Mouse (Mus musculus) embryonic facial prominence, embryonic 10.5 days (tissue): ENCODE measurements around the gene Pde8b. TPM values are rescaled to one million over a fixed set of nuclear protein-coding genes. Genes with fewer than 3 reads are reported as not detected.

Experiments used
- DNase-seq: peaks from one replicate; pipeline ENCODE4 v3.0.0-alpha.2; 2017; ENCODE audit warnings: low spot score
- H3K27ac ChIP-seq: fragments of 300-500 bp; sonication (generic); replicated peaks from 2 replicates; pipeline ENCODE4 v1.5.1; 2016; ENCODE audit warnings: mild to moderate bottlenecking
- H3K27me3 ChIP-seq: fragments of 300-500 bp; sonication (generic); replicated peaks from 2 replicates; pipeline ENCODE4 v1.6.1; 2016; ENCODE audit warnings: low read depth, mild to moderate bottlenecking; ENCODE audit not compliant: poor library complexity, severe bottlenecking
- H3K36me3 ChIP-seq: fragments of 300-500 bp; sonication (generic); replicated peaks from 2 replicates; pipeline ENCODE4 v1.6.1; 2016; ENCODE audit warnings: mild to moderate bottlenecking, moderate library complexity
- H3K4me1 ChIP-seq: fragments of 300-500 bp; sonication (generic); 2 replicates; pipeline ENCODE4 v1.6.1; 2016
- H3K4me3 ChIP-seq: fragments of 300-500 bp; sonication (generic); 2 replicates; pipeline ENCODE4 v1.5.1; 2016; ENCODE audit warnings: mild to moderate bottlenecking, moderate library complexity
- H3K9me3 ChIP-seq: fragments of 300-500 bp; sonication (generic); 2 replicates; pipeline ENCODE4 v1.6.1; 2016; ENCODE audit warnings: mild to moderate bottlenecking
- WGBS: fragments of 180-500 bp; shearing (Covaris S2); methylation state at CpG from one replicate; pipeline ENCODE4 v1.1.7; 2016; 5-methylcytosine and 5-hydroxymethylcytosine counted together
- polyA plus RNA-seq: library from polyadenylated mRNA; unstranded; fragments of >200 nt; fragmentation: Nextera tagmentation; extraction: Ambion mirVana; gene quantifications from 2 replicates; pipeline ENCODE4 v1.2.1, GENCODE M21; 2016

The Pde8b gene
- polyA plus RNA-seq, 1 experiment from 2014 or later = 1.1 TPM

DNA sequence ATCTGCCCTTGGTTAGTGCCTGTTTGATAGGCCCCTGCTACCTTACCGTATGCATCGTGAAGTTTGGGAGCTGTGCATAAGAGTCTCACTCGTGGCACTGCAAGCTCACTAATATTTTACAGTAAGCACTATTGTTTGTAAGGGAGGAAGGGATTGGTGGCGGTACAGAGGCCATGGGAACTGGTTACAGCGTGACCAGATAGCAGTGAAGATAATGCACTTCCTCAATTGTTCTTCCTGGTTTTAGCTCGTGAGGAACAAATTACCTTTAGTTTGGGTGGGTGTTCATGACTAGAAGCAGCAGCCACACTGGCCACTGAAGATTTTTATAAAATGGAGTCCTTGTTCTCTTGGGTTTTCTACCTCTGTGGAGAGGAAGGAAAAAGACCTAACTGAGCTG, 230.8 kb downstream of the Pde8b start:
- no peak overlapping the region for H3K4me3 ChIP-seq
- H3K27ac ChIP-seq = no peak overlapping the region
- DNase-seq = no peak
- no peaks in the 10 kb centered on the region for H3K9me3 ChIP-seq
- WGBS = 83% methylated on average over 6 of the region's 6 CpGs
- H3K27me3 ChIP-seq = no peaks in the 10 kb centered on the region
- peaks cover 11% of the 10 kb centered on the region for H3K4me1 ChIP-seq
- H3K36me3 ChIP-seq = no peaks in the 10 kb centered on the region; the same call in 1 of the 2 replicates

DNA sequence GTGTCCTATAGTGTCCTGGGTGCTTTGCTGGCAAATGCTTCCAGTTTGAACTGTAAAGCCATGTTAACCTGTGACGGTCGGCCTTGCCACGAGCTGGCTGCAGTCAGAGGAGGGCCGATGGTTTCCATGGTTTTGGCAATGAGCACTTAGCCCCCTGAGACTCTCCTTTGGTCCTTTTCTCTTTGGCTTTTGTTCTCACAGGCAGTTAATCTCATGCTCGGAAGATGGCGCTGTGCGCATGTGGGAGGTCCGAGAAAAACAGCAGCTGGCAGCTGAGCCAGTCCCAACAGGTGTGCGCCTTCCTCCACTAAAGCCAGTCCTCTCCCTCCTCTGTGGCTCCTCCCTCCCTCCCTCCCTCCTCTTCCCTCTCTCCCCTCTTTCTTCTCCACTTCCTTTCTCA, 232.2 kb downstream of the Pde8b start:
- Histone ChIP-seq H3K36me3 (no peaks in the 10 kb centered on the region; the same call in 1 of the 2 replicates), H3K27me3 (no peaks in the 10 kb centered on the region), H3K9me3 (no peaks in the 10 kb centered on the region), H3K4me3 (no peak overlapping the region), H3K27ac (peak overlapping the region; percentile 54; the same call in 1 of the 2 replicates), H3K4me1 (peaks cover 11% of the 10 kb centered on the region)
- peak; percentile 82 for DNase-seq
- WGBS = 9% methylated on average over 9 of the region's 9 CpGs

DNA sequence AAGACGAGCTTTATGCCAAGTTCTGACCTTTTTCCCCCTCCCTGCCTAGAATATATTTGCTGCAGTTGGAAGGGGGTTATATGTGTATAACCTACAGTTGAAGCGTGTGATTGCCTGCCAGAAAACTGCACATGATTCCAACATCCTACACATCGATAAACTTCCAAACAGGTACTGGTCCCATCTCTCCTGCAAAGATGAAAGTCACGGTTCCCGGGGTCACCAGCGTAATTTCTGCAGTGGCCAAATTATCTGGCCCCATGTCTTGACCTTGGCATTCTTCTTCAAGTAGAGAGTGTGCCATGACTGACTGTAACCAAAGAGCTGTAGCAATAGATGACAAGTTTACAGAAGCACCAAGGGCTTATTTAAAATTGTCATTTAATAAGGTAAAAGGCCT, 232.9 kb downstream of the Pde8b start:
- peaks cover 11% of the 10 kb centered on the region for H3K4me1 ChIP-seq
- no peaks in the 10 kb centered on the region for H3K9me3 ChIP-seq
- no peak overlapping the region for H3K4me3 ChIP-seq
- H3K27me3 ChIP-seq = no peaks in the 10 kb centered on the region
- no peak overlapping the region for H3K27ac ChIP-seq
- 90% methylated on average over 6 of the region's 6 CpGs for WGBS
- DNase-seq = no peak
- H3K36me3 ChIP-seq = no peaks in the 10 kb centered on the region; the same call in 1 of the 2 replicates

DNA sequence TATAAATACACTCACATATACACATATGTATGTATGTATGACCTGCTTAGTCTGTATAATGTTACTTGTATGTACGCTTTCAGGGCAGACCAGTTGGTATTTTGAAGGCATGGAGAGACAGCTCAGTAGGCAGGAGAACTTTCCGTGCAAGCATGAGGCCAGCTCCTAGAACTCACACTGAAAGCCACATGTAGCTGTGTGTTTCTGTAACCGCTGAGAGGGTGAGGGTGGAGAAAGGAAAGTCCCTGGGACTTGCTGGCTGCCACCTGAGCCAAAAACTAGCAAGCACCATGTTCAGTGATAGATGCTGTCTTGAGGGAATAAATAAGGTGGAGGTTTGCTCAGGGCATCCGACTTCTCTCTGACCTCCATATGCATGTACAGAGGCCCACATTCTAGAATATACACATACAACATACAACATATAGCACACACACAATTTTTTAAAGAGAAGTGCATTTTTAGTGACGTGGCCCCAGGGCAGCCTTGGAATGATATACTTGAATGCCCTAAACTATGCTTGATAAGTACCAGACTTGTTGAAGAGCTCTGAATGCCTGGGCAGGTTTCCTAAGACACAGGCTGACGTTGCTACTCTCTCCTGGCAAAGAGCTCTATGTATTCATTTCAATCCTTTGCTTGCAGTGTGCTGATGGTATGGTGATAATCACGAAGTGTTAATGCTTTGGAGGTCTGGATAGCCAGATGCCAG, 238.4 kb downstream of the Pde8b start:
- H3K4me1 ChIP-seq = no peaks in the 10 kb centered on the region
- H3K27ac ChIP-seq = no peak overlapping the region
- no peaks in the 10 kb centered on the region for H3K9me3 ChIP-seq
- DNase-seq = no peak
- H3K27me3 ChIP-seq = no peaks in the 10 kb centered on the region
- H3K36me3 ChIP-seq = peaks cover 11% of the 10 kb centered on the region; the same call in 1 of the 2 replicates
- no peak overlapping the region for H3K4me3 ChIP-seq
- 91% methylated on average over 7 of the region's 7 CpGs for WGBS

DNA sequence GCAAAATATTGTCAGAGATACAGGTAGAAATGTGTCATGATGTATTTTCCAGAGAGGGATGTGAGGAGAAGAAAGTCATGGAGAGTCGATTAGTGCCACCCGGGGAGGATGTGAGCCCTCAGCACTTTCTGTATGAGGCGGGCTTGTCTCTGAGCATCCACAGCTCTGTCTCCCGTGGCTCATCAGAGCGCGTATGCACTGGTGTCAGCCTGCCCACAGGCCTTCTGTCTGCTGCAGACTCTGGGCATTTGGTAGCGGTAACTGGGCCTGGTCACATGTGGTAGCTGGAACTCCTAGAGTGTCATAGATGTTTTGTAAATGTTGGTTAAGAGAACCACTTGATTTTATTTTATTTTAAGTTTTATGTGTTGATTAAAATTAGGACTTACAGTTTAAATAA, 240.9 kb downstream of the Pde8b start:
- WGBS = 87% methylated on average over 7 of the region's 7 CpGs

DNA sequence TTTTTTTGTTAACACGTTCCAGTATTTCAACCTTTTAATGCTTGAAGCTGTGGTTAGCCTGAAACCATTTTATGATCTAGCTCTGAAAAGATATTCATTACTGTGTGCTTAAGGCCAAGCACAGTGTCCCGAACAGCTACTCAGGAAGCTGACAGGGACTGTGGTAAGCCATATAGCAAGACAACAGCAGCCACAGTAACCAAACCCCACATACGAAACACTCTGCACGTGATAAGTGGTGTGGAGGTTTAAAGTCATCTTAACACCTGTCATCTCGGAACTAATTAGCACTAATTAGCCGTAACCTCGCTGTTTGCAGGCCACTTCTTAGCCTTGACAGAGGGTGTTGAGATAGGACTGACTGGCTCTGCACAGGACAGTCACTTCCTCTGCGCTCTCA, 242.9 kb downstream of the Pde8b start:
- WGBS = 81% methylated on average over 8 of the region's 8 CpGs
- no peak for DNase-seq
- no peak overlapping the region for H3K27ac ChIP-seq

More for the DNA sequence above, 240.9 kb downstream of the Pde8b start:
- Histone ChIP-seq H3K4me3 (no peak overlapping the region), H3K4me1 (no peaks in the 10 kb centered on the region), H3K27me3 (no peaks in the 10 kb centered on the region), H3K27ac (no peak overlapping the region), H3K36me3 (peaks cover 11% of the 10 kb centered on the region; the same call in 1 of the 2 replicates), H3K9me3 (no peaks in the 10 kb centered on the region)
- DNase-seq = no peak

DNA sequence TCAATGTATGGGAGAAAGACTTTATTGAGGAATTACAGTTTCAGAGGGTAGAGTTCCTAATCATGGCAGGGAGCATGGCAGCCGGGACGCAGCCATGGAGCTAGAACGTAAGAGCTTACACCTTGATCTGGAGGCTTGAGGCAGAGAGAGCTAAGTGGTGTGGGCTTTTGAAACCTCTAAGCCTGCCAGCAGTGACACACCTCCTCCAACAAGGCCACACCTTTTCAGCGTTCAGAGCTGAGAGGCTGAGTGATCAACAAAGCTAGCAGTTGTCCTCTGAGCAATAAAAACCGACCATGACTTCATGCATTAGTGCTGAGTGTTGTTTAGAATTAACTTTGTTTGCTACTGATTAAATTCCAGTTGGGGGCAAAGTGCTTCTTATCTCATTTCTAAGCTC, 259.6 kb downstream of the Pde8b start:
- WGBS = 78% methylated on average over 5 of the region's 5 CpGs

More for the DNA sequence above, 242.9 kb downstream of the Pde8b start:
- no peaks in the 10 kb centered on the region for H3K4me1 ChIP-seq
- no peak overlapping the region for H3K4me3 ChIP-seq
- no peaks in the 10 kb centered on the region for H3K27me3 ChIP-seq
- H3K9me3 ChIP-seq = no peaks in the 10 kb centered on the region
- peaks cover 11% of the 10 kb centered on the region; the same call in 1 of the 2 replicates for H3K36me3 ChIP-seq

DNA sequence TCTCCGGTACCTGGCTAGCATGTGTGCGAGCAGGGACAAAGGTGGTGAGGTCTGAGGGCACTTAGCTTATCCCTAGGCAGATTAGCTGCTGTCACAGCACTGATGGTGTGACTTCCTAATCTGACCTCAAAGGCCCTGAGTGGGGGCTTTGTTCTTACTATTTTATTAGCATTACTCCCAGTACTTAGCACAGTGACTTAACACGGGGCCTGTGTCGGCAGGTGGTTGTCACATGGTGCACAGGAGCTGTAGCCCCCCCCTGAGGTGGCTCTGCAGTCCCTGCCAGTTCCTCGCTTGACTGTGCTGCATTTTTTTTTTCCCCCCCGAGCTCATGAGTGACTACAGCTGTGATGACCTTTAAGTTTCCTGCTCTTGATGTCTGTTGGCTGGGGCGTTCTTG, 271.1 kb downstream of the Pde8b start:
- H3K27ac ChIP-seq = no peak overlapping the region
- H3K4me3 ChIP-seq = no peak overlapping the region
- DNase-seq = no peak
- peaks cover 10% of the 10 kb centered on the region for H3K4me1 ChIP-seq
- 47% methylated on average over 7 of the region's 7 CpGs for WGBS
- H3K27me3 ChIP-seq = no peaks in the 10 kb centered on the region
- peaks cover 9% of the 10 kb centered on the region for H3K36me3 ChIP-seq
- no peaks in the 10 kb centered on the region for H3K9me3 ChIP-seq

More for the DNA sequence above, 259.6 kb downstream of the Pde8b start:
- 0 out of 2 replicates have a peak, but pooled peaks cover 5% of the 10 kb centered on the region for H3K36me3 ChIP-seq
- no peak overlapping the region for H3K27ac ChIP-seq
- no peaks in the 10 kb centered on the region for H3K9me3 ChIP-seq
- H3K4me1 ChIP-seq = no peaks in the 10 kb centered on the region
- no peak overlapping the region for H3K4me3 ChIP-seq
- H3K27me3 ChIP-seq = no peaks in the 10 kb centered on the region
- no peak for DNase-seq

DNA sequence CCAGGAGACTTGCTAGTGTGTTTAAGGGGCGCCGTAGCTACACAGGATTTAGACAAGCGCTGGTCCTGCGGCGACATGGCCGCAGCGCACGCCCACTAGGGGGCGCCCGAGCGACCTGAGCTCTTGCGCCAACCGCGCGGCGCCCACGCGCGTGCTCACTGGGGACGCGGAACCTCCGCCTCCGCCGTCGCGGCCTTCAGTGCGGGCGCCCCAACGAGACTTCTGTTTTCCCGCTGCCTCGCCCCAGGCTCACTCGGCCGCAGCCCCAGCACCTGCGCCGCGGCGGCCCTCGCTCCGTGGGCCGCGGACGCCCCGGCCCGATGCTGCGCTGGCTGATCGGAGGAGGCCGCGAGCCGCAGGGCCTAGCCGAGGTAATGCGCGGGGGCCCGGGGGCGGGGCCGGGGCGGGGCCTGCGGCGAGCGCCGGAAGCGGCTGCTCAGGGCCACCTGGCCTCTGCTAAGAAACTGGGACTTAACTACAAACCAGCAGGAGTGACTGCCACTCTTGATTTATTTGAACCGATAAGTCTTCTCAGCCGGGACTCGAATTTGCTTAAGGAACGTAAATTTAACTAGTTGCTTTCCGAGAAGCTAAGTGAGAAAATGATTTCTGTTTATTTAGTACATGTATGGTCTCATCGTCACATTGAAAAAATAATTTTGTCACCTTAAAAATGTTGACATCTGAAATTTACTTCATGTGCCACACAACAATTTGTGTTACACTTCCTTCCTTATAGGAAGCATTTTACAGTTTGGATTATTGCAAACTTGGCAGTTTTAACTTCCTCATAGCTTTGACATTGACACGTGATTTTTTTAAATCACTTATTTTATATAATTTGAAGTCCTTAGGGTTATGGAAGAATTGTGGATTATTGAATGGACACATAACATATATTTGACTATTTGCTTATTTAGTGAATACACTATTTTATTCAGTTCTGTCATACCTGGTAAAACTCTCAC, 273.6 kb downstream of the Pde8b start, which contains the start of gene Wdr41:
TSS of gene Wdr41 (plus strand) at position 126 of the 968 bp plus-strand sequence.
- Histone ChIP-seq H3K4me3 (peak within 1 kb of the TSS; percentile 86), H3K27me3 (no peaks in the 10 kb centered on the region; the same call in 1 of the 2 replicates), H3K36me3 (0 out of 2 replicates have a peak, but pooled peaks cover 4% of the 10 kb centered on the region), H3K9me3 (no peaks in the 10 kb centered on the region), H3K27ac (peak within 1 kb of the TSS; percentile 99), H3K4me1 (peaks cover 10% of the 10 kb centered on the region)
- 2% methylated on average over 68 of the region's 68 CpGs for WGBS
- peak; percentile 94 for DNase-seq

DNA sequence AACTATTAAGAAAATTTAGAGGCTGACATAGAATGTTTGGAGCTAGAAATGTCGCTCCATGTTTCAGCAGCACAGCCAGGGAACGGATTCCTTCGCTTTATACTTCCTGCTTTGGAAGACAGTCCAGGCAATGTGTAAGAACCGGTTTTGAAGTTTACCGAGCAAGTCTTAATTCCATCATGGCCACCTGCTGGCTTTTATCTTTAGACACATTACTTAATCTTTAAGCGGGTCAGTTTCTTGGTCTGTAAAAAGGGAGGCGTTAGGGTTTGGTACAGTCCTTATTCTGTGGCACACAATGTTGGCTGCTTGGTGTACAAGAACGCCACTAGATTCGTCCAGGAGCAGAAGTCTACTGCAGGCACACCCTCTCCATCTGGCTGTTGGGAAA, 274.3 kb downstream of the Pde8b start:
- Histone ChIP-seq H3K36me3 (no peaks in the 10 kb centered on the region), H3K27ac (peak overlapping the region; percentile 99), H3K4me3 (peak overlapping the region; percentile 86), H3K9me3 (no peaks in the 10 kb centered on the region), H3K4me1 (peaks cover 10% of the 10 kb centered on the region), H3K27me3 (no peaks in the 10 kb centered on the region; the same call in 1 of the 2 replicates)
- 33% methylated on average over 9 of the region's 9 CpGs for WGBS
- no peak for DNase-seq
